Mouse (Mus musculus): ENCODE results near the gene Olfr1353.
"Not testable (repeated sequence)": the region's sequence is repeated elsewhere in the genome, so short reads cannot be mapped to it uniquely, and the experiment has no call there.

Olfr1353 gene

DNA sequence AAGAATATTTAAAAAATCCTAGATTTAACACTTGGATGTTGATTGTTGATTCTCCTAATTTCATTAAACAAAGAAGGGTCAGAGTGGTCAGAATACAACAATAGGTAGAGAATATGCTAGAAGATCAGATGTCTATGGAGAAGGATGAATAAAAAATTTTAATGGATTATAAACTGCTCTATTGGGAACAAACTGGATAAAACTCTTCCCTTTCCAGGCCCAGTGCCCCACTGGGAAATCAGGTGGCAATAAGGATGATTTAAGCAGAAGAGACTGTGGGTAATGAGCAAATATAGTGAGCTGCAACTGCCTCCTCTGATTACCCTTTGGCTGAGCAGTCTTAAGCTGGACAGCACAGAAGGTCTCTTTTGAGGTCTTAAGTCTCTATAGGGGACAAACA is at the start of gene Olfr1353:
Olfr1353 (plus strand) TSS at position 301 of the 400 bp plus-strand sequence.
- not testable (repeated sequence) for TF ChIP-seq GATA4 (IDR thresholded peaks at IDR 0.05; ENCODE audit: insufficient replicate concordance, low read length)

DNA sequence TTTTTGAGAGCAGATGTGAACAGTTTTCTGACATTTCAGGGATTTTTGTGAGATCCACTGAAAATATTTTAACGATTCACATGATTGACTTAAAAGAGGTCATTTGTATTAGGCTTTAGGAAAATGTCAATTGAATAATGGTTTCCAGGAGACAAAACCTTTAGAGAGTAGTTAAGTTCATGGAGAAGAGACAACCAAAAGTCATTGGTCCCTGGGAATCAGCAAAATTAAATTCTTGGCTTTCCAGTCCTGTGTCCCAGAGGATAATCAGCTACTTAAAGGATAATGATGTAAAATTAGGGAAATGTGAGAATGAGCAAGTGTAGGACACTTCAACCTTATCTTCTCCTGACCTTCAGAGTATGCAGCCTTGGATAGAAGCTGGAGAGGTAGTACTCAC is 12.8 kb upstream of the Olfr1353 start, which contains the start of gene Olfr8:
Olfr8 (plus strand) TSS at position 301 of the 400 bp plus-strand sequence.
- TF ChIP-seq GATA4 (IDR thresholded peaks at IDR 0.05; ENCODE audit: insufficient replicate concordance, low read length), result not testable (repeated sequence)

DNA sequence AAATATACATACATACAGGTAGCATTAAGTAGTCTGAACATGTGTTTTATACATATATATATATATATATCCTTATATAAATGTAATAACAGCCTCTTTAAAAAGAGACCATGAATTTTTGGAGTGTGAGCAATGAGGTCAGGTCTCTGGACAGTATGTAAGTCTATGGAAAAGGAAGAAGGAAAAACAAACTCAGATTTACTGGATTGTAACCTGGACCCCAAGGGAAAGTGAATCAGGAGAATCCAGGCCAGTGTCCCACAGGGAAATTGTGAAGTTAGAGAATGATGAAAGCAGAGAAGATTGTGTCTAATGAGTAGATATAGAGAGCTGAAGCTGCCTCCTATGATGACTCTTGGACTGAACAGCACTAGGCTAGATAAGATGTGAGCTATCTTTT is 17.6 kb downstream of the Olfr1353 start, which contains the start of gene Olfr1352:
Olfr1352 (plus strand) TSS at position 301 of the 400 bp plus-strand sequence.
- TF ChIP-seq GATA4 (IDR thresholded peaks at IDR 0.05; ENCODE audit: insufficient replicate concordance, low read length), result no peak

DNA sequence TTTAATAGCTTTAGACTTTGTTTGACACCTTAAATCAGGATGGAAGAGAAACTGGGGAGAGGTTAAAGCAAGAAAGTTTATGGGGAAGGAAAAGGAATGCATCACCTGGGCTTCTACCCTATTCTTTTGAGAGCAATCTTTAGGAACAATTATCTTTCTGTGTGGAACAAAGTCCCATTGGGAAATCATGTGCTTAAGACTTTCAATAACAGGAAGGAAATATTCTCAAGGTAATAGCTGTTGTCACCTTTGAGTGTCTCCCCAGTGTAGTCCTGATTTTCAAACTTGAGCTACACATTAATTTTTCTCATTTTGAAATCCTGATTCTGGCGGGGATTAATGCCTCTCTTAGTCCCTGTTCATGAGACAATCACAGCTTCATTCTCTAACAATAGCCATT is 49.1 kb downstream of the Olfr1353 start, which contains the start of gene Olfr1351:
Olfr1351 (plus strand) TSS at position 301 of the 400 bp plus-strand sequence.
- no peak for TF ChIP-seq GATA4 (IDR thresholded peaks at IDR 0.05; ENCODE audit: insufficient replicate concordance, low read length)
